Mouse (Mus musculus): ENCODE results near the gene Sirt5.

GRCm38 (mm10) chr13:43440376-43440775, 75.1 kb downstream of the Sirt5 start:
- TF ChIP-seq CTCF (IDR thresholded peaks at IDR 0.05; ENCODE audit: control insufficient read depth, insufficient read depth, low read length) (no peak), POLR2A (IDR thresholded peaks at IDR 0.05; ENCODE audit: borderline replicate concordance, control insufficient read depth, low read depth, low read length) (no peak)
